Mouse (Mus musculus) C2C12 (cell line): Measurements from ENCODE around the gene P2rx6. TPM values are rescaled to one million over a fixed set of nuclear protein-coding genes. Genes with fewer than 3 reads are reported as not detected.

Source experiments
- H3K27me3 ChIP-seq: one replicate; pipeline ENCODE4 v1.6.1; 2011; ENCODE audit not compliant: control insufficient read depth, insufficient read depth, insufficient read length
- H3K36me3 ChIP-seq: one replicate; pipeline ENCODE4 v1.6.1; 2011; ENCODE audit not compliant: control insufficient read depth, insufficient read depth
- H3K4me3 ChIP-seq: one replicate; pipeline ENCODE4 v1.5.1; 2011; ENCODE audit warnings: mild to moderate bottlenecking, control low read depth; ENCODE audit not compliant: poor library complexity, insufficient read depth, severe bottlenecking
- H3K79me2 ChIP-seq: one replicate; pipeline ENCODE4 v1.6.1; 2011; ENCODE audit not compliant: control insufficient read depth, insufficient read depth
- H3K79me3 ChIP-seq: one replicate; pipeline ENCODE4 v1.6.1; 2011; ENCODE audit warnings: low read depth, control low read depth
- H3ac ChIP-seq: one replicate; pipeline ENCODE3; 2011; ENCODE audit warnings: low read depth; ENCODE audit not compliant: control insufficient read depth, insufficient read length
- CEBPB ChIP-seq: IDR thresholded peaks from one replicate; pipeline ENCODE4 v1.6.1; 2011; ENCODE audit warnings: low read depth, mild to moderate bottlenecking, control low read depth, moderate library complexity
- CTCF ChIP-seq: IDR thresholded peaks from one replicate; pipeline ENCODE4 v1.5.1; 2011; ENCODE audit not compliant: control insufficient read depth, insufficient read depth, insufficient read length
- FOSL1 ChIP-seq: IDR thresholded peaks from one replicate; pipeline ENCODE4 v1.8.0; 2011; ENCODE audit warnings: mild to moderate bottlenecking, low read length; ENCODE audit not compliant: poor library complexity, insufficient read depth, severe bottlenecking
- MAX ChIP-seq: IDR thresholded peaks from one replicate; pipeline ENCODE4 v1.6.1; 2011; ENCODE audit warnings: mild to moderate bottlenecking, control low read depth
- MYOD1 ChIP-seq: IDR thresholded peaks from one replicate; pipeline ENCODE4 v1.6.1; 2011; ENCODE audit warnings: low read depth; ENCODE audit not compliant: control insufficient read depth, insufficient read length
- MYOG ChIP-seq: IDR thresholded peaks from one replicate; pipeline ENCODE4 v1.6.1; 2011; ENCODE audit not compliant: control insufficient read depth, insufficient read length; ENCODE audit errors: extremely low read depth
- USF1 ChIP-seq: IDR thresholded peaks from one replicate; pipeline ENCODE4 v1.6.1; 2011; ENCODE audit warnings: low read depth, mild to moderate bottlenecking, control low read depth, moderate library complexity
- long read RNA-seq, 2 experiments: library from polyadenylated mRNA; unstranded; transcript quantifications; one replicate each; pipeline ENCODE4 v2.0.0; 2019 to 2020
- polyA plus RNA-seq: library from polyadenylated mRNA; unstranded; fragments of >200 nt; fragmentation: generic; extraction: Trizol; gene quantifications from one replicate; pipeline ENCODE4 v1.2.1, GENCODE M21; 2012; ENCODE audit warnings: missing spikeins

Gene P2rx6
- polyA plus RNA-seq: 1.9 TPM
- long read RNA-seq, experiment 1, transcript P2rx6-201 (12 exons, 2,345 nt): major isoform, 6 of 14 reads
- long read RNA-seq, experiment 1, partial matches to known transcripts: 4 of 14 reads
- long read RNA-seq, experiment 1, other reads (novel, unspliced or antisense): 4 of 14 reads
- long read RNA-seq, experiment 2, transcript P2rx6-201 (12 exons, 2,345 nt): major isoform, 5 of 18 reads
- long read RNA-seq, experiment 2, partial matches to known transcripts: 3 of 18 reads
- long read RNA-seq, experiment 2, other reads (novel, unspliced or antisense): 8 of 18 reads

DNA sequence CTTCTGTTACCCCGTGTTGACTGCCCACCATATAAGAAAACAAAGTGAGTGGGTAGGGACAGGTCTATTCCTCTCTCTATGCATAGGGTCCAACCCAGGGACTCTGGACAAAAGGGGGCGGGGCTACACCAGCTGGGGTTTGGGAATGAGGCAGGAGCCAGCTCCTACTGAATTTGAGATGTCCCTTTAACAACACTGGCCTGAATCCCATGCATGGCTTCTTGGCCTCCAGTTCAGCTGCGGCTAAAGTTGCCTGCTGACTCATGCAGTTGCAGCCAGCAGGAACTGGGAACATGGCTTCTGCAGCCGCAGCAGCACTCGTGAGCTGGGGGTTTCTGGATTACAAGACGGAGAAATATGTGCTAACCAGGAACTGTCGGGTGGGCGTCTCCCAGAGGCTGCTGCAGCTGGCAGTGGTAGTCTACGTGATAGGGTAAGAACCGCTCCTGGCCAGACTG is at the start of gene P2rx6:
P2rx6 (plus strand) TSS at position 135 of the 458 bp plus-strand sequence.
- no peak within 1 kb of the TSS for H3K4me3 ChIP-seq
- H3K36me3 ChIP-seq: no peaks in the 10 kb centered on the region
- H3K79me3 ChIP-seq: no peaks in the 10 kb centered on the region
- H3K79me2 ChIP-seq: no peaks in the 10 kb centered on the region
- H3ac ChIP-seq: peak within 1 kb of the TSS; percentile 13
- TF ChIP-seq MYOD1 (peak; percentile 73), MAX (peak; percentile 94), CEBPB (peak; percentile 4), USF1 (no peak), FOSL1 (peak; percentile 54)
- H3K27me3 ChIP-seq: no peaks in the 10 kb centered on the region

DNA sequence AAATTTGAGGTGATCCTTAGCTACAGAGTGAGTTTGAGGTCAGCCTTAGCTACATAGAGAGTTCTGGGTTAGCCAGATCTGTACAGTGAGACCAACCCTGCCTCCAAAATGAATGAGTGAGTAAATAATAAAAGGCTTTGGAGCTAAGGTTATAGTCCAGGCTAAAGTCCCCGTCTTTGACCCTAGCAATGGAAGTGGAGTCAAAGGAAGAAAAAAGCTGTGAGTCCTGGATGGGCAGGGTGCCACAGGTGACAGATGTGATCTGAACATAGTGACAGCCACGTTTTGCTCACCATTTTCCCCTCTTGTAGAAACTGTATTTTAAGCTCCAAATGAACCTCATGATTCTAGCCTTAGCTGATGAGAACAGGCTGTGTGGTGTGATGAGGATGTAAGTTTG is 42.8 kb upstream of the P2rx6 start:
- no peaks in the 10 kb centered on the region for H3K79me3 ChIP-seq
- H3K79me2 ChIP-seq: no peaks in the 10 kb centered on the region
- H3ac ChIP-seq: no peak overlapping the region
- no peaks in the 10 kb centered on the region for H3K27me3 ChIP-seq
- no peak overlapping the region for H3K4me3 ChIP-seq
- TF ChIP-seq MYOG: no peak
- no peak for TF ChIP-seq MAX
- TF ChIP-seq FOSL1: no peak
- TF ChIP-seq CTCF: no peak
- TF ChIP-seq USF1: no peak
- no peak for TF ChIP-seq MYOD1
- no peak for TF ChIP-seq CEBPB
- H3K36me3 ChIP-seq: peaks cover 61% of the 10 kb centered on the region

DNA sequence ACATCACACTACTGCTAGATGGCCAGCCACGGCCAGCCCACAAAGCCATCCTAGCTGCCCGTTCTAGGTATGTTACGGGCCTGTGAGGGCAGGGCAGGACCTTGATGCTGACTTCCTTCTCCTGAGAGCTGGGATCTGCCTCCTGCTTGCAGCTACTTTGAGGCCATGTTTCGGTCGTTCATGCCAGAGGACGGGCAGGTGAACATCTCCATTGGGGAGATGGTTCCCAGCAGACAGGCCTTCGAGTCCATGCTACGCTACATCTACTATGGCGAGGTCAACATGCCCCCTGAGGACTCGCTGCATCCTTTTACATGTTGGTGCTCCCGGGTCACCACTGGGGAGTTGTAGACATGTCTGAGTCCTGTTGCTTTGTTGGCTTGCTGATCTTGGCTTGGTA is 37.5 kb upstream of the P2rx6 start:
- H3K79me2 ChIP-seq: peaks cover 13% of the 10 kb centered on the region
- H3K27me3 ChIP-seq: no peaks in the 10 kb centered on the region
- H3K79me3 ChIP-seq: peaks cover 6% of the 10 kb centered on the region
- H3K4me3 ChIP-seq: no peak overlapping the region
- TF ChIP-seq FOSL1: no peak
- no peak overlapping the region for H3ac ChIP-seq
- peaks cover 87% of the 10 kb centered on the region for H3K36me3 ChIP-seq

DNA sequence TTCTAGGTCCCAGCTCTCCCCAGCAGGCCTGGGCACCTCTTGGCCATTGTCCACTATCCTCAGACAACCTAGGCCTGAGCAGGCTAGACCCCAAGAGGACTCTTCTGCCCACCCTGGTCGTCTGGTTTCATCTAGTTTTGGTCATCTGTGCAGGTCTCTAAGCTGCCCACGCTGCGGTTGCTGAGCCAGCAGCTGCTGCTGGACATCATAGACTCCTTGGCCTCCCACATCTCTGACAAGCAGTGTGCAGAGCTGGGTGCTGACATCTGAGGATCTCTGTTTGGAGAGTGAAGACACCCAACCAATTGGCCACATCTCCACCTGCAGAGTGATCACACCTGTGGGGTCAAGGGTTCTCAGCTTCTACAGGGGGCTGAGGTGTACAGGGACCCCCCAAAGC is 36.2 kb upstream of the P2rx6 start:
- no peak overlapping the region for H3ac ChIP-seq
- no peak overlapping the region for H3K4me3 ChIP-seq
- H3K79me3 ChIP-seq: peaks cover 18% of the 10 kb centered on the region
- no peaks in the 10 kb centered on the region for H3K27me3 ChIP-seq
- peaks cover 26% of the 10 kb centered on the region for H3K79me2 ChIP-seq
- H3K36me3 ChIP-seq: peaks cover 76% of the 10 kb centered on the region
- no peak for TF ChIP-seq CTCF
- TF ChIP-seq FOSL1: no peak
- TF ChIP-seq CEBPB: no peak
- TF ChIP-seq USF1: no peak
- TF ChIP-seq MYOG: no peak
- no peak for TF ChIP-seq MAX
- TF ChIP-seq MYOD1: no peak

DNA sequence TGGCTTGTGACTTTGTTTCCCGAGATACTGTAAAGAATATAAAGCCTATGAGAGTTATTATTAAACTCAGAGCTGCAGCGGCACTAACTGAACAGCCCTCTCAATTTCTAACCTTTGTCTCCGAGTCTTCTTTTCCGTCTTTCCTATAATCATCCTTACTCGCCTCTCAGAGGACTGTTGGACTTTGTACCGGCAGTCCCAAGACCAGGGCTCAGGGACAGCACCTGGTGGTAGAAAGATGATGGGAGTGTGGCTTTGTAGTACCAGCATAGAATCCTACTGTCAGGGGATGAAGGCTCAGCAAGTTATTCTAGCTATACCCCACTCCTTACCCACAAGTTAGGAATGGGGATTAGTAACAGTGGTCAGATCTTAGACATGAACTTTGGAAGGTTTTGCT is 35.5 kb upstream of the P2rx6 start:
- H3K27me3 ChIP-seq: no peaks in the 10 kb centered on the region
- peaks cover 28% of the 10 kb centered on the region for H3K79me2 ChIP-seq
- H3K79me3 ChIP-seq: peaks cover 18% of the 10 kb centered on the region
- no peak overlapping the region for H3ac ChIP-seq
- peaks cover 70% of the 10 kb centered on the region for H3K36me3 ChIP-seq
- no peak for TF ChIP-seq MYOD1
- no peak for TF ChIP-seq CEBPB
- TF ChIP-seq MYOG: no peak
- H3K4me3 ChIP-seq: no peak overlapping the region

DNA sequence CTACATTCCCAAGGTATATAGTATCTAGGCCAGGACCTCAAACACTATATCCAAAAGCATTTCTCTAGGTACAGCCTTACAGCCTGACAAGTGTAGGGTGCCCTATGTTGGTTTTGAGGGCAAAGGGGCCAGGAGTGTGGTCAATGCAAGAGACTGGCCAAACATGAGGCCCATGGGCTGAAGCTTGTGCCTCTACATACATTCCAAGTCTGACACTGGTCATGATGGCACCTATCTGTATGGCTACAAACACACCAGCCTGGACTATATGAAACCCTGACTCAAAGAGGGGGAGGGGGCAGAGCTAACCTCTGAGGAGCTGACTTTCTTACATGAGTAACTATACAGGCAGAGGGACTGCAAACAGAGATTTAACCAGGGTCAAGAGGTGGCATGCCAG is 34.1 kb upstream of the P2rx6 start:
- Histone ChIP-seq H3K27me3 (no peaks in the 10 kb centered on the region), H3ac (no peak overlapping the region), H3K79me3 (peaks cover 18% of the 10 kb centered on the region), H3K4me3 (no peak overlapping the region), H3K79me2 (peaks cover 32% of the 10 kb centered on the region), H3K36me3 (peaks cover 63% of the 10 kb centered on the region)
- TF ChIP-seq CTCF: no peak
- no peak for TF ChIP-seq USF1
- no peak for TF ChIP-seq MAX
- no peak for TF ChIP-seq CEBPB
- no peak for TF ChIP-seq MYOD1
- no peak for TF ChIP-seq MYOG
- TF ChIP-seq FOSL1: no peak
